Mouse (Mus musculus) cortical plate, adult 2 months (tissue): ENCODE data around the gene Gldn. TPM values are rescaled to one million over a fixed set of nuclear protein-coding genes. Genes with fewer than 3 reads are reported as not detected.
A peak's percentile ranks its signal among the peaks of the same experiment; 100 is the strongest.

ENCODE experiments used
- H3K27ac ChIP-seq: fragments of 200-500 bp; 2 replicates; pipeline ENCODE4 v1.5.1; 2012; ENCODE audit warnings: low read length, control low read depth, inconsistent platforms; ENCODE audit not compliant: insufficient read depth
- H3K4me1 ChIP-seq: fragments of 200-500 bp; 2 replicates; pipeline ENCODE4 v1.6.1; 2011; ENCODE audit warnings: low read length; ENCODE audit not compliant: control insufficient read depth, insufficient read depth
- H3K4me3 ChIP-seq: fragments of 200-500 bp; 2 replicates; pipeline ENCODE4 v1.5.1; 2011; ENCODE audit warnings: mild to moderate bottlenecking, low read length, control low read depth; ENCODE audit not compliant: insufficient read depth
- CTCF ChIP-seq: fragments of 200-500 bp; IDR thresholded peaks from 2 replicates; pipeline ENCODE4 v1.5.1; 2011; ENCODE audit warnings: mild to moderate bottlenecking, control low read depth, low read length; ENCODE audit not compliant: insufficient read depth; ENCODE audit errors: extremely low read depth
- POLR2A ChIP-seq: fragments of 200-500 bp; IDR thresholded peaks from 2 replicates; pipeline ENCODE4 v1.6.1; 2011; ENCODE audit warnings: mild to moderate bottlenecking, low read length, control low read depth; ENCODE audit not compliant: insufficient read depth; ENCODE audit errors: extremely low read depth
- polyA plus RNA-seq: library from polyadenylated mRNA; depleted of rRNA; stranded (reverse); fragments of >200 nt; gene quantifications from 2 replicates; pipeline ENCODE4 v1.2.3, GENCODE M21; 2012

Gldn gene
- polyA plus RNA-seq, 1 experiment = 0.48 TPM

DNA sequence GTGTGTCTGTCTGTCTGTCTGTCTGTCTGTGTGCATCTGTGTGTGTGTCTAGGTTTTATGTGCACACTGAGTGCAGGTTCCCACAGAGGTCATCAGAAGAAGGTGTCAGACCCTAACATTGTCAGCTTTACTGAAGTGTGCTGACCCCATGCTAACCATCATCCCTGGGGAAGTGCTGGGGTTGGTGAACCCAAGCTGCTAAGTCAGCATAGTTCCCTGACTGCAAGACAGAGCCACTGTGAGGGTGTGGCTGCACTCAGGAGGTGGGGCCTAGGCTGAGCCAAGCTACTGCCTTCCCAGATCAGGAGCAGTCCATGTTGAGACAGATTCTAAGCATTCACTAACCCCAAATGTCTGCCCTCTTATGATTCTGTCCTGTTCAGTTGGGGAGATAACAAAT, 13.5 kb downstream of the Gldn start:
- TF ChIP-seq POLR2A (no peak), CTCF (no peak)
- H3K4me1 ChIP-seq = no peaks in the 10 kb centered on the region
- H3K27ac ChIP-seq = no peak overlapping the region
- H3K4me3 ChIP-seq = no peak overlapping the region

DNA sequence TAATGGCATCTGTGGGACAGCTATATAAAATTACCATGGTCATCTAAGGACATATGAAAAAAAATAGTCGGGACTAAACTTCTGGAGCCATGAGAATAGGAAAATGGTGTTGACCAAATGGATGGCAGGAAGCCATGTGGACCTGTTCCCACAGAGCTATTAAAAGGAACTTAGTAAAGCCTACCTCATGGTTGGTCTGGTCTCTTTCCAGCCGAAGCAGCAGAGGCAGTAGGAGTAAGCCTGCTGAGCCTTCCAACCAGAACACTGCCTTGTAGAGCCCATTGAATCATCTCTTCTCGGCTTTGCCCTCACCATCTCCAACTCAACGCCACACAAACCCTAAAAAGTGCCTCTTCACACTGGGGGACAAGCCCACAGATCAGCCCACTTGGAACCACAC, 15.0 kb downstream of the Gldn start:
- no peak for TF ChIP-seq CTCF
- no peak for TF ChIP-seq POLR2A
- no peaks in the 10 kb centered on the region for H3K4me1 ChIP-seq
- H3K27ac ChIP-seq = no peak overlapping the region
- H3K4me3 ChIP-seq = no peak overlapping the region

- Histone ChIP-seq H3K27ac (no peak overlapping the region), H3K4me1 (no peaks in the 10 kb centered on the region), H3K4me3 (no peak overlapping the region)
- TF ChIP-seq CTCF (no peak), POLR2A (no peak)
Measured at GRCm38 (mm10) chr9:54308209-54308608, 21.9 kb downstream of the Gldn start.

GRCm38 (mm10) chr9:54308751-54309358, 22.6 kb downstream of the Gldn start:
- TF ChIP-seq CTCF = no peak
- TF ChIP-seq POLR2A = no peak
- Histone ChIP-seq H3K4me1 (no peaks in the 10 kb centered on the region), H3K27ac (no peak overlapping the region), H3K4me3 (no peak overlapping the region)

GRCm38 (mm10) chr9:54316363-54316762, 30.1 kb downstream of the Gldn start:
- Histone ChIP-seq H3K4me3 (no peak overlapping the region), H3K27ac (no peak overlapping the region), H3K4me1 (no peaks in the 10 kb centered on the region)
- TF ChIP-seq POLR2A (no peak), CTCF (0 out of 2 replicates have a peak, but pooled peaks have one; percentile 17)

DNA sequence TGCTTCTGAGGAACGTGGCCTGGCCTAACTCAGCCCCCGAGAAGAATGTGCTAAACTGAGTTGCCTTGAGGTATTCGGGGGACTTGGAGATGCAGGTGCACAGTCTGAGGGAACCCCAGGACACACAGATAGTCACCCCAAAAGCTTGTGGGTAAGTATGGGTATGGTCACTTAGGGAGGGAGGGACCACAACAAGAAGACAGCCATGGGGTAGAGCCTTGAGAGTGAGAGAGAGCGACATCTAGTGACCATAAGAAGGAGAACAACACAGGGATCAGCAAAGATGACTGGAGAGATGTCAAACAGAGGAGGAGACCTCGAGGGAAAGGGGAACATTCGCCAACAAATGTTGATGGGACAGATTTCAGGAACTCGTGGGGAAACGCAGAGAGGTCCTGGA, 37.2 kb downstream of the Gldn start:
- TF ChIP-seq POLR2A (no peak), CTCF (peak; percentile 83)
- H3K4me1 ChIP-seq = no peaks in the 10 kb centered on the region
- H3K27ac ChIP-seq = no peak overlapping the region
- no peak overlapping the region for H3K4me3 ChIP-seq

- Histone ChIP-seq H3K4me3 (no peak overlapping the region), H3K4me1 (no peaks in the 10 kb centered on the region), H3K27ac (no peak overlapping the region)
- TF ChIP-seq CTCF (no peak), POLR2A (no peak)
Measured at GRCm38 (mm10) chr9:54329201-54329600, 42.9 kb downstream of the Gldn start.

- Histone ChIP-seq H3K4me1 (no peaks in the 10 kb centered on the region), H3K27ac (no peak overlapping the region), H3K4me3 (no peak overlapping the region)
- TF ChIP-seq CTCF (no peak), POLR2A (no peak)
Measured at GRCm38 (mm10) chr9:54335582-54335981, 49.3 kb downstream of the Gldn start.

- Histone ChIP-seq H3K4me1 (no peaks in the 10 kb centered on the region), H3K4me3 (no peak overlapping the region), H3K27ac (no peak overlapping the region)
- no peak for TF ChIP-seq POLR2A
- TF ChIP-seq CTCF = peak; percentile 80
Measured at GRCm38 (mm10) chr9:54336532-54337144, 50.4 kb downstream of the Gldn start.

- peaks cover 2% of the 10 kb centered on the region; the same call in 1 of the 2 replicates for H3K4me1 ChIP-seq
- no peak for TF ChIP-seq POLR2A
- TF ChIP-seq CTCF = no peak
- no peak overlapping the region for H3K27ac ChIP-seq
- no peak overlapping the region for H3K4me3 ChIP-seq
Measured at GRCm38 (mm10) chr9:54342026-54342425, 55.7 kb downstream of the Gldn start.
